Mouse (Mus musculus): Measurements from ENCODE around the gene Tagln.

GRCm38 (mm10) chr9:45976884-45977283 lies 41.0 kb upstream of the Tagln start:
- TF ChIP-seq MXI1 (IDR thresholded peaks at IDR 0.05; ENCODE audit: low read depth, low read length) (no peak), TCF12 (IDR thresholded peaks at IDR 0.05; ENCODE audit: low read depth, low read length) (no peak), GABPA (IDR thresholded peaks at IDR 0.05; ENCODE audit: low read depth, low read length) (no peak), POLR2A (IDR thresholded peaks at IDR 0.05; ENCODE audit: control insufficient read depth in 1 of 2, insufficient read depth in 1 of 2, low read depth in 1 of 2, low read length in 2 of 2, poor library complexity in 1 of 2) (no peak), SMC3 (IDR thresholded peaks at IDR 0.05; ENCODE audit: low read depth, low read length) (peak; percentile 21), CTCF (IDR thresholded peaks at IDR 0.05 in 2 of 3, conservative IDR thresholded peaks at IDR 0.05 in 1 of 3; ENCODE audit: control insufficient read depth in 1 of 3, insufficient read depth in 1 of 3, low read depth in 2 of 3, low read length in 3 of 3, poor library complexity in 1 of 3, severe bottlenecking in 1 of 3) (peak in 1 of 3 experiments; percentile 34; a peak in 3 of 6 replicates), MAFK (IDR thresholded peaks at IDR 0.05; ENCODE audit: borderline replicate concordance, low read depth, low read length) (no peak), ZKSCAN1 (IDR thresholded peaks at IDR 0.05; ENCODE audit: low read depth, low read length) (no peak), KAT2A (conservative IDR thresholded peaks at IDR 0.05; ENCODE audit: low read depth, low read length) (no peak)
